ENCODE assay signal across 14 mouse cellular contexts in the genomic region with DNA sequence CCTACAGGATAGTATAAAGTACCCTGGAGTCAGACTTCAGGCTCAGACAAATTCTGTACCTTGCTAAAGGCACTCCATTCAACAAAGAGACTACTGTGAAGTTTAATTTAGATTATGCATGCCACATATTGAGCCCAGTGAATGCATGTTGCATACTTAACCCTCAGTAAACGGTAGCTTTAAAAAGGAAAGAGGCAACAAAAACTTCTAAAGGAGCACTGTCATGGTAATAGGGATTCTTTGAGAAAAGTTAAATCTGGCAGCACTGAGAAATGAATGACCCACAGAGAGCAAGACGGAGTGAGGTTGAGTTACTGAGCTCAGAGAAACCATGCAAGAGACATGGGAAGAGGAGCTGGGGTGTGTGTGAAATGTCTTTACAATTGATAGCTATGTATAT. TPM values are rescaled to one million over a fixed set of nuclear protein-coding genes. Genes with fewer than 3 reads are reported as not detected.
DNase-seq lines count a peak whose midpoint lies in the region; ATAC-seq and TF ChIP-seq lines count a peak whose summit lies in the region.
"Had no signal": no experiment of that assay in that cellular context is flagged by ENCODE, and none has a peak within 500 bp of the region (broad histone marks: within the 10 kb centered on the region; RNA-seq: fewer than 3 reads in every experiment).

No protein-coding gene starts in this region.

- no peak overlapping the region for H3K4me3 ChIP-seq in intestine, postnatal 0 days (ENCODE audit: low read depth, low read length)
- no peak overlapping the region for H3K4me3 ChIP-seq in intestine, embryonic 16.5 days (ENCODE audit: low read length)
- no peak overlapping the region for H3K4me3 ChIP-seq in forebrain, embryonic 11.5 days (ENCODE audit: low read depth, low read length)
- no peak overlapping the region for H3K4me3 ChIP-seq in hindbrain, postnatal 0 days (ENCODE audit: low read length)
- H3K4me3 ChIP-seq: liver, embryonic 15.5 days had no signal

- H3K4me1 ChIP-seq in intestine, postnatal 0 days (replicated peaks; ENCODE audit: control insufficient read depth, insufficient read depth, low read length), result no peaks in the 10 kb centered on the region
- H3K4me1 ChIP-seq in intestine, embryonic 16.5 days (ENCODE audit: control insufficient read depth, insufficient read depth, low read length), result peaks cover 8% of the 10 kb centered on the region; the same call in 1 of the 2 replicates
- peaks cover 10% of the 10 kb centered on the region for H3K4me1 ChIP-seq in forebrain, embryonic 11.5 days (replicated peaks; ENCODE audit: control insufficient read depth, insufficient read depth, low read length)
- H3K4me1 ChIP-seq in hindbrain, postnatal 0 days (ENCODE audit: insufficient read depth, low read length), result no peaks in the 10 kb centered on the region
- H3K4me1 ChIP-seq: liver, embryonic 15.5 days had no signal

- ATAC-seq in intestine, postnatal 0 days, result no peak
- ATAC-seq in intestine, embryonic 16.5 days, result no peak
- ATAC-seq in forebrain, embryonic 11.5 days (replicated peaks; ENCODE audit: low FRiP score), result peak; percentile 65
- no peak for ATAC-seq in hindbrain, postnatal 0 days

- no peaks in the 10 kb centered on the region for H3K36me3 ChIP-seq in intestine, postnatal 0 days (ENCODE audit: control insufficient read depth, insufficient read depth)
- H3K36me3 ChIP-seq in intestine, embryonic 16.5 days (ENCODE audit: control insufficient read depth, insufficient read depth, low read length), result no peaks in the 10 kb centered on the region
- no peaks in the 10 kb centered on the region for H3K36me3 ChIP-seq in forebrain, embryonic 11.5 days (ENCODE audit: control insufficient read depth, insufficient read depth, low read length)
- no peaks in the 10 kb centered on the region for H3K36me3 ChIP-seq in hindbrain, postnatal 0 days (ENCODE audit: insufficient read depth, low read length)
- H3K36me3 ChIP-seq: liver, embryonic 15.5 days had no signal

- H3K4me2 ChIP-seq in intestine, postnatal 0 days (replicated peaks; ENCODE audit: low read depth), result peak overlapping the region; percentile 38; the same call in 1 of the 2 replicates
- H3K4me2 ChIP-seq in intestine, embryonic 16.5 days (ENCODE audit: low read depth, low read length), result no peak overlapping the region
- H3K4me2 ChIP-seq in forebrain, embryonic 11.5 days (ENCODE audit: low read depth, low read length, severe bottlenecking), result no peak overlapping the region; the same call in 1 of the 2 replicates
- H3K4me2 ChIP-seq in hindbrain, postnatal 0 days (ENCODE audit: low read depth, low read length), result 0 out of 2 replicates have a peak overlapping the region, but pooled peaks have one; percentile 1
- H3K4me2 ChIP-seq: liver, embryonic 15.5 days had no signal

- H3K27me3 ChIP-seq in intestine, postnatal 0 days (replicated peaks; ENCODE audit: control insufficient read depth, insufficient read depth, low read length), result no peaks in the 10 kb centered on the region
- H3K27me3 ChIP-seq in intestine, embryonic 16.5 days (replicated peaks; ENCODE audit: control insufficient read depth, insufficient read depth, low read length), result no peaks in the 10 kb centered on the region
- H3K27me3 ChIP-seq in forebrain, embryonic 11.5 days (ENCODE audit: control insufficient read depth, insufficient read depth, low read length), result no peaks in the 10 kb centered on the region
- no peaks in the 10 kb centered on the region for H3K27me3 ChIP-seq in hindbrain, postnatal 0 days (ENCODE audit: insufficient read depth, low read length)
- H3K27me3 ChIP-seq: liver, embryonic 15.5 days had no signal

- no peaks in the 10 kb centered on the region for H3K9me3 ChIP-seq in intestine, postnatal 0 days (ENCODE audit: control insufficient read depth)
- no peaks in the 10 kb centered on the region for H3K9me3 ChIP-seq in intestine, embryonic 16.5 days (ENCODE audit: control insufficient read depth, low read length)
- no peaks in the 10 kb centered on the region for H3K9me3 ChIP-seq in forebrain, embryonic 11.5 days (ENCODE audit: control insufficient read depth, low read length)
- no peaks in the 10 kb centered on the region for H3K9me3 ChIP-seq in hindbrain, postnatal 0 days (ENCODE audit: low read length)
- H3K9me3 ChIP-seq: liver, embryonic 15.5 days had no signal

- H3K27ac ChIP-seq in intestine, postnatal 0 days (ENCODE audit: low read depth, low read length), result no peak overlapping the region
- H3K27ac ChIP-seq in intestine, embryonic 16.5 days (ENCODE audit: low read length), result no peak overlapping the region
- H3K27ac ChIP-seq in forebrain, embryonic 11.5 days (ENCODE audit: low read depth, low read length), result no peak overlapping the region; the same call in 1 of the 2 replicates
- no peak overlapping the region for H3K27ac ChIP-seq in hindbrain, postnatal 0 days
- H3K27ac ChIP-seq: liver, embryonic 15.5 days had no signal

- 46% methylated on average over 2 of the region's 2 CpGs for WGBS in intestine, postnatal 0 days
- WGBS in intestine, embryonic 16.5 days, result 35% methylated on average over 2 of the region's 2 CpGs
- WGBS in forebrain, embryonic 11.5 days, result 9% methylated on average over 2 of the region's 2 CpGs
- 15% methylated on average over 2 of the region's 2 CpGs for WGBS in hindbrain, postnatal 0 days

- no peak overlapping the region for H3K9ac ChIP-seq in intestine, postnatal 0 days (ENCODE audit: low read depth, low read length)
- H3K9ac ChIP-seq in intestine, embryonic 16.5 days (ENCODE audit: low read depth, low read length), result no peak overlapping the region
- H3K9ac ChIP-seq in forebrain, embryonic 11.5 days (ENCODE audit: low read length), result no peak overlapping the region
- H3K9ac ChIP-seq in hindbrain, postnatal 0 days (replicated peaks; ENCODE audit: low read length), result no peak overlapping the region
- H3K9ac ChIP-seq: liver, embryonic 15.5 days had no signal

- TF ChIP-seq CTCF in intestine, postnatal 0 days (IDR thresholded peaks at IDR 0.05; ENCODE audit: low read depth), result no peak
- no peak for TF ChIP-seq CTCF in hindbrain, postnatal 0 days (IDR thresholded peaks at IDR 0.05; ENCODE audit: low read depth)

- peak; percentile 23 for DNase-seq in Muller cell, postnatal 12 days (ENCODE audit: inconsistent ontology term)
- DNase-seq in forebrain, embryonic 11.5 days (ENCODE audit: low spot score), result no peak
- DNase-seq in hindbrain, postnatal 0 days (ENCODE audit: low spot score), result no peak
- DNase-seq in ovary, postnatal 10 days (ENCODE audit: low spot score), result no peak
- DNase-seq in layer of hippocampus, adult 18-20 months (ENCODE audit: low spot score in 2 of 2), result no peak
- DNase-seq in adrenal gland, postnatal 36 days, result no peak
- DNase-seq: cerebellum, adult 9-11 months; heart, adult 18-20 months; heart, postnatal 10 days; kidney, adult 2 months; right cerebral cortex, postnatal 25 days had no signal

RNA-seq across cellular contexts. Expression of a gene that starts 29.2 kb away (rescaled TPM):
- polyA plus RNA-seq in intestine, postnatal 0 days (2015; fragmentation: Nextera tagmentation; extraction: Ambion mirVana), result 37.5 and 40.2 TPM in 2 replicates
- 24.4 and 25.8 TPM in 2 replicates for polyA plus RNA-seq in intestine, embryonic 16.5 days (2015; fragmentation: Nextera tagmentation; extraction: Ambion mirVana)
- 20.4 and 26.5 TPM in 2 replicates for polyA plus RNA-seq in forebrain, embryonic 11.5 days (2014; fragmentation: Nextera tagmentation; extraction: Ambion mirVana)
- 10.7 and 14.5 TPM in 2 replicates for total RNA-seq in hindbrain, postnatal 0 days (2014; rRNA removed)
- 12.7 and 13.4 TPM in 2 replicates for polyA plus RNA-seq in hindbrain, postnatal 0 days (2015; fragmentation: Nextera tagmentation; extraction: Ambion mirVana)
- total RNA-seq in layer of hippocampus, adult 18-20 months (2021), result 10 to 100 TPM; 33.6 to 35.6 TPM
- total RNA-seq in adrenal gland, postnatal 36 days (2021), result 10 to 100 TPM; 30.3 to 32.2 TPM

Comparison
In these comparisons a context has a peak if more than half of its experiments do, and no peak if none do; other contexts are left out.
1. H3K4me2 ChIP-seq: peak in intestine, postnatal 0 days (single experiment) and hindbrain, postnatal 0 days (single experiment); none in intestine, embryonic 16.5 days (single experiment) and forebrain, embryonic 11.5 days (single experiment).